Mouse (Mus musculus) megakaryocyte, embryonic 14.5 days (primary cell): Measurements from ENCODE around the gene Dgki.

ENCODE experiments used
- FLI1 ChIP-seq: IDR thresholded peaks from 2 replicates; pipeline ENCODE4 v1.6.1; 2012; ENCODE audit warnings: low read length, inconsistent platforms, mixed read lengths
- GATA1 ChIP-seq: IDR thresholded peaks from 3 replicates; pipeline ENCODE4 v1.6.1; 2012; ENCODE audit warnings: mixed read lengths, low read length, inconsistent platforms, borderline replicate concordance

GRCm38 (mm10) chr6:37051652-37052051 is 248.3 kb downstream of the Dgki start:
- no peak for TF ChIP-seq GATA1
- no peak for TF ChIP-seq FLI1
